In the genomic region with DNA sequence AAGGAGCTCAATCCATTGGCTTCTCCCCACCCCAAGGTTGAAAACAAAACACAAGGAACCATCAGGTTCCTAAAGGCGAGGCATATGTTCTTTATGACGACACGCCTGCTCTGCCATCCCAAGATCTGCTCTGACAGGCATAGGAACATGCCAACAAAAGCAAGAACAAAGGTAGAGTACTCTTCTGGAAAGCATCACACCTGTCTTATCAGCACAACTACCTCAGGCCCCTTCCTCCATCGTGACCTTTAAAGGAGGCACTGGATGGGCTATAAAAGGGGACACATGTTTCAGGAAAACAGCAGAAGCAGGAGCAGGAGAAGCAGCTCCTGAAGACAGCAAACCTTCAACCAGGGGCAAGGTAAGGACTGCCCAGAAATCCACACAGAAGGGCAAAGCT, we compare ENCODE assay signal across 30 mouse cellular contexts. TPM values are rescaled to one million over a fixed set of nuclear protein-coding genes. Genes with fewer than 3 reads are reported as not detected.
"Had no signal": no experiment of that assay in that cellular context is flagged by ENCODE, and none has a peak within 500 bp of the region (broad histone marks: within the 10 kb centered on the region; RNA-seq: fewer than 3 reads in every experiment).

A gene (plus strand): TSS at position 301 of the 400 bp plus-strand sequence.

RNA-seq across cellular contexts. Expression of the gene that starts here (rescaled TPM):
- polyA plus RNA-seq: limb, embryonic 10.5 days; limb, embryonic 11.5 days; limb, embryonic 12.5 days; limb, embryonic 13.5 days; limb, embryonic 14.5 days; limb, embryonic 15.5 days; liver, adult 2 months; liver, embryonic 11.5 days; liver, embryonic 12.5 days; liver, embryonic 13.5 days; liver, embryonic 14.5 days; liver, embryonic 15.5 days; liver, embryonic 16.5 days; liver, postnatal 0 days; lung, adult 2 months; lung, embryonic 14.5 days; lung, embryonic 15.5 days; lung, embryonic 16.5 days; lung, postnatal 0 days; macrophage; midbrain, embryonic 10.5 days; midbrain, embryonic 11.5 days; midbrain, embryonic 12.5 days; midbrain, embryonic 13.5 days; midbrain, embryonic 14.5 days; midbrain, embryonic 15.5 days; midbrain, embryonic 16.5 days; myocyte; neural tube, embryonic 11.5 days; neural tube, embryonic 12.5 days had no signal
